Mouse (Mus musculus) adrenal gland (tissue): ENCODE measurements around the gene Abcc3.

Source experiments
- intact Hi-C: fragments of 180-260 bp; cut with DNase I; formaldehyde crosslinking; loops from one replicate; pipeline ENCODE4 v1.15.1; 2025

The Abcc3 gene

GRCm38 (mm10) chr11:94361166-94361870, 31.5 kb downstream of the Abcc3 start:
- intact Hi-C loops, result no loop called here

DNA sequence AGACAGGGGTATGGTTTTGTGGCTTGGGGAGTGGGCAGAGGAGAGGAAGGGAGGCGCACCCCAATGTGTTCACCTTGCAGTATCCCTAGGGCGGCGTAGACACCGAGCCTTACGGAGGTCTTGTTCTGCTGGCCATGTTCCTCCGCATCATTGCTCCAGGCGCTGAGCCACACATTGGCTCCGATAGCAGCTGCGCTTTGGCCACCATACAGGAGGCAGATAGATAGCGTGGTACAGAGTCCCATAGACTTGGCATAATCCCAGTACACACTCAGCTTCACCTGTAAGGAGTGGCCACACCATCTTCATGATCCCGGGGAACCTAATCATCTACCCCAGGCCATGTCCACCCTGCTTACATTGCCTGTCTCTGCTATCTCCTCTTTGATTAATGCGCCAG, 33.6 kb downstream of the Abcc3 start:
- intact Hi-C loops, result no loop called here

- intact Hi-C loops, result no loop called here
These were observed 37.1 kb downstream of the Abcc3 start for GRCm38 (mm10) chr11:94355521-94356217.

GRCm38 (mm10) chr11:94351094-94351493, 41.7 kb downstream of the Abcc3 start:
- intact Hi-C loops, result no loop called here

GRCm38 (mm10) chr11:94350337-94350736, 42.5 kb downstream of the Abcc3 start:
- intact Hi-C loops, result no loop called here

DNA sequence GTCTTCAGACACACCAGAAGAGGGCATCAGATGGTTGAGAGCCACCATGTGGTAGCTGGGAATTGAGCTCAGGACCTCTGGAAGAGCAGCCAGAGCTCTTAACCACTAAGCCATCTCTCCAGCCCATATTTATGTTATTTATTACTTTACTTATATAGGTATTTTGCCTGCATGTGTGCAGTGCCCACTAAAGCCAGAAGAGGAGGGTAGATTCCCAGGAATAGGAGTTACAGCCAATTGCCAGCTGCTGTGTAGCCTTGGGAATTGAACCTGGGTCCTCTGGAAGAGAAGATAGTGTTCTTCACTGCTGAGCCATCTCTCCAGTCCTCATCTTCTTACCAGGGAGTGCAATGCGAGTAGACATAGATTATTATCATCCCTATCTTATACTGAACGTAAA, 43.0 kb downstream of the Abcc3 start:
- intact Hi-C loops, result no loop called here

- intact Hi-C loops, result no loop called here
These were observed 45.7 kb downstream of the Abcc3 start for GRCm38 (mm10) chr11:94347063-94347575.

GRCm38 (mm10) chr11:94346611-94347010, 46.2 kb downstream of the Abcc3 start:
- intact Hi-C loops, result no loop called here

- intact Hi-C loops, result no loop called here
These were observed 46.9 kb downstream of the Abcc3 start for GRCm38 (mm10) chr11:94345926-94346325.

- intact Hi-C loops, result loop anchor here (5.0 kb wide), 2 partner anchors 143 to 203 kb away; partner anchors contain the start of genes Rsad1 and Spata20
These were observed 48.3 kb downstream of the Abcc3 start for GRCm38 (mm10) chr11:94344470-94344869.

- intact Hi-C loops, result loop anchor here (5.0 kb wide), 2 partner anchors 143 to 203 kb away; partner anchors contain the start of genes Rsad1 and Spata20
These were observed 48.8 kb downstream of the Abcc3 start for GRCm38 (mm10) chr11:94343955-94344358.

GRCm38 (mm10) chr11:94342114-94342905, 50.5 kb downstream of the Abcc3 start:
- intact Hi-C loops, result loop anchor here (5.0 kb wide), 2 partner anchors 145 to 205 kb away; partner anchors contain the start of genes Rsad1 and Spata20

GRCm38 (mm10) chr11:94340948-94341933, 51.6 kb downstream of the Abcc3 start:
- intact Hi-C loops, result loop anchor here (2.0 to 5.0 kb wide), 3 partner anchors 64 to 206 kb away; partner anchors contain the start of genes Rsad1 and Spata20

GRCm38 (mm10) chr11:94339732-94340585, 52.8 kb downstream of the Abcc3 start:
- intact Hi-C loops, result loop anchor here (2.0 to 5.0 kb wide), 3 partner anchors 65 to 207 kb away; partner anchors contain the start of genes Rsad1 and Spata20

- intact Hi-C loops, result no loop called here
These were observed 54.5 kb downstream of the Abcc3 start for GRCm38 (mm10) chr11:94338347-94338746.

DNA sequence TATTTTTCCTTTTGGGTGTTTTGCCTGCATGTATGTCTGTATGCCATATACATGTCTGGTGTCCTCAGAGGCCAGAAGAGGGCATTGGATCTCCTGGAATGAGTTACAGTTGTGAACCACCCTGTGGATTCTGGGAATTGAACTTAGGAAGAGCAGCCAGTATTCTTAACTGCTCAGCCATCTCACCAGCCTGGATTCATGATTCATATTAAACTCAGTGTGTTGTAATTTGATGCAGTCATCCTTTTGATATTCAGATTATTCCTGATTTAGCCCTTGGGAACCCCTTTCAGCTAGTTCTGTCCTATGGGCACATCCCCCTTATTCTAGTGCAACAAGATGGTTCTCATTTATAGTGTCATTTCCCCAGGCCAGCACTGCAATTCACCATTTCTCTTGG, 56.2 kb downstream of the Abcc3 start:
- intact Hi-C loops, result no loop called here

DNA sequence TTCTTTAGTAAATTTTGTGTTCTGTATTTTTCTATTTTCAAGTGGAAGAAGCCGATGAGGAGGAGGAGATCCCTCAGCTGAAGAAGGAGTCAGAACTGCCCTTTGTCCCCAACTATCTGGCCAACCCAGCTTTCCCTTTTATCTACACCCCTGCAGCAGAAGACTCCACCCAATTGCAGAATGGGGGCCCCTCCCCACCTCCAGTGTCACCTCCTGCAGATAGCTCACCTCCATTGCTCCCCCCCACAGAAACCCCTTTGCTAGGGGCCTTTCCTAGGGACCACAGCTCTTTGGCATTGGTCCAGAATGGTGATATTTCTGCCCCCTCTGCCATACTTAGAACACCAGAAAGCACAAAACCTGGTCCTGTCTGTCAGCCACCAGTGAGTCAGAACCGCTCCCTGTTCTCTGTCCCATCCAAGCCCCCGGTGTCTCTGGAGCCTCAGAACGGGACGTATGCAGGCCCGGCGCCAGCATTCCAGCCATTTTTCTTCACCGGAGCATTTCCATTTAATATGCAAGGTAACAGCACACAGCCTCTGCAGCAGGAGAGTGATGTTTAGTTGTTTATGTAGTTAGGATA, 58.3 kb downstream of the Abcc3 start:
- intact Hi-C loops, result no loop called here

DNA sequence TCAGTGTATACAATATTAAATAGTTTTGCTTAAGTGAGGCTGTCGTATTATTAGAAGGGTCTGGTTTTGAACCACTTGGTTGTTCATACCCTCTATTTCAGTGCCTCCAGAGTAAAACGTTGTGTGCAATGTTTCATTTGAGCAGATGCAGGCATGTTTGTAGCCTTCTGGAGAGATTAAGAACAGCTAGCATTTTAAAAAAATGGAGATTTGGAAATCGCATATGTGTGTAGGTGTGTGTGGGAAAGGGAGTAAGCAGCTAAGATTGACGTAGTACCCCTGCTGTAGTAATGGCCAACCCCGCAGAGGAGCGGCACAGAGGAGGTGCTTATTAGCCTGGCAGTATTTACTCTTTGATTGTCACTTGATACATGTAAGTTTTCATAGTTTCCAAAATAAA, 60.1 kb downstream of the Abcc3 start:
- intact Hi-C loops, result no loop called here

DNA sequence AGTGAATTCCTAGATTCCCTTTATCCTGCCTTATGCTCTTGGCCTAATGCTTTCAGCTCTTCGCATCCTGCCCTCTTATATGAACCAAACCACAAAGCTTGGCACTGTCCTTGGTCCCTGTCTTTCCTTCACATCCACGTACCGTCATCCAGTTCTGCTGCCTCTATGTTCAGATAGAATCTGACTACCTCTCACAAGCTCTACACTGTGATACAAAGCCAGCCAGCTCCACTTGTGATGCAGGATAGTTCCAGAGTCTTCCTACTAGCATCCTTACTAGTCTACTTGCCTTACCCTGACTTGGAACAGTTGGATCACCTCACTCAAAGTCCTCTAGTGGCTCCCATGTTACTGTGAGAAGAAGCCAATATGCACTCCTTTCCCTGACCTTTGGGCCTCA, 62.6 kb downstream of the Abcc3 start:
- intact Hi-C loops, result no loop called here
